Mouse (Mus musculus) ES-E14 (cell line): Measurements from ENCODE around the gene Adamts16. TPM values are rescaled to one million over a fixed set of nuclear protein-coding genes. Genes with fewer than 3 reads are reported as not detected.
"Not testable (repeated sequence)": the region's sequence is repeated elsewhere in the genome, so short reads cannot be mapped to it uniquely, and the experiment has no call there.

ENCODE experiments used
- DNase-seq: peaks from one replicate; pipeline ENCODE4 v3.0.0-alpha.2; 2013; ENCODE audit warnings: low read depth, low spot score
- H3K27ac ChIP-seq: 2 replicates; pipeline ENCODE4 v1.5.1; 2012; ENCODE audit warnings: low read depth, mild to moderate bottlenecking, low read length, moderate library complexity, mixed read lengths; ENCODE audit not compliant: poor library complexity, insufficient read depth, severe bottlenecking
- H3K36me3 ChIP-seq: 2 replicates; pipeline ENCODE4 v1.6.1; 2012; ENCODE audit warnings: mild to moderate bottlenecking, low read length, moderate library complexity, mixed read lengths; ENCODE audit not compliant: control insufficient read depth, poor library complexity, insufficient read depth, severe bottlenecking
- H3K4me1 ChIP-seq, 2 experiments: fragments of 150-350 bp in 1 of 2; sonication (generic) in 1 of 2; 2 replicates each; pipeline ENCODE4 v1.6.1; 2012; ENCODE audit warnings: low read length in 2 of 2, mild to moderate bottlenecking in 1 of 2, mixed read lengths in 1 of 2; ENCODE audit not compliant: control insufficient read depth in 2 of 2, insufficient read depth in 2 of 2, poor library complexity in 1 of 2
- H3K4me3 ChIP-seq, 2 experiments: fragments of 150-350 bp in 1 of 2; sonication (generic) in 1 of 2; 2 replicates each; pipeline ENCODE4 v1.5.1; 2012; ENCODE audit warnings: low read length in 2 of 2, low read depth in 1 of 2, mild to moderate bottlenecking in 1 of 2, mixed read lengths in 1 of 2; ENCODE audit not compliant: insufficient read depth in 1 of 2, poor library complexity in 1 of 2, severe bottlenecking in 1 of 2
- H3K9ac ChIP-seq: 2 replicates; pipeline ENCODE4 v1.6.1; 2012; ENCODE audit warnings: low read depth, mild to moderate bottlenecking, low read length, mixed read lengths; ENCODE audit not compliant: poor library complexity, insufficient read depth, severe bottlenecking
- H3K9me3 ChIP-seq: fragments of 150-350 bp; sonication (generic); 2 replicates; pipeline ENCODE4 v1.6.1; 2012; ENCODE audit warnings: low read depth, mild to moderate bottlenecking, low read length; ENCODE audit not compliant: control insufficient read depth, insufficient read depth
- CHD2 ChIP-seq: IDR thresholded peaks from 2 replicates; pipeline ENCODE4 v1.6.1; 2014; ENCODE audit warnings: mild to moderate bottlenecking, low read depth, low read length, inconsistent platforms
- HCFC1 ChIP-seq: IDR thresholded peaks from 2 replicates; pipeline ENCODE4 v1.6.1; 2012; ENCODE audit warnings: low read length, inconsistent platforms, borderline replicate concordance; ENCODE audit not compliant: insufficient read depth
- MAFK ChIP-seq: IDR thresholded peaks from 2 replicates; pipeline ENCODE4 v1.6.1; 2014; ENCODE audit warnings: mild to moderate bottlenecking, low read depth, low read length, inconsistent platforms; ENCODE audit not compliant: insufficient read depth
- ZC3H11A ChIP-seq: IDR thresholded peaks from 2 replicates; pipeline ENCODE4 v1.6.1; 2012; ENCODE audit warnings: low read depth, mild to moderate bottlenecking, inconsistent platforms, low read length, borderline replicate concordance
- ZNF384 ChIP-seq: IDR thresholded peaks from 2 replicates; pipeline ENCODE4 v1.6.1; 2012; ENCODE audit warnings: low read depth, low read length, inconsistent platforms
- in situ Hi-C, 2 experiments: fragments of 600-800 bp; cut with MboI; formaldehyde crosslinking; loops; one replicate each; pipeline ENCODE4 v1.15.1; 2025; ENCODE audit warnings: low sequenced_read_pairs in 2 of 2, inconsistent platforms in 1 of 2; ENCODE audit not compliant: unreplicated experiment in 2 of 2
- total RNA-seq: library from RNA; depleted of rRNA; stranded (reverse); fragments of 300-350 nt; gene quantifications from 2 replicates; pipeline ENCODE4 v1.2.3, GENCODE M21; 2012

Gene Adamts16
- total RNA-seq, 1 experiment: 0.13 TPM

GRCm38 (mm10) chr13:70877550-70877913 is 35.9 kb upstream of the Adamts16 start:
- no peak for DNase-seq
- TF ChIP-seq CHD2 (no peak), ZNF384 (no peak), MAFK (no peak), ZC3H11A (no peak), HCFC1 (no peak)
- in situ Hi-C loops: no loop called here
- no peak overlapping the region for H3K27ac ChIP-seq
- H3K36me3 ChIP-seq: no peaks in the 10 kb centered on the region
- H3K4me1 ChIP-seq: peaks cover 0 to 2% of the 10 kb centered on the region in 2 experiments; a peak in 2 of 4 replicates
- no peak overlapping the region for H3K9ac ChIP-seq
- no peaks in the 10 kb centered on the region for H3K9me3 ChIP-seq
- H3K4me3 ChIP-seq: no peak overlapping the region

DNA sequence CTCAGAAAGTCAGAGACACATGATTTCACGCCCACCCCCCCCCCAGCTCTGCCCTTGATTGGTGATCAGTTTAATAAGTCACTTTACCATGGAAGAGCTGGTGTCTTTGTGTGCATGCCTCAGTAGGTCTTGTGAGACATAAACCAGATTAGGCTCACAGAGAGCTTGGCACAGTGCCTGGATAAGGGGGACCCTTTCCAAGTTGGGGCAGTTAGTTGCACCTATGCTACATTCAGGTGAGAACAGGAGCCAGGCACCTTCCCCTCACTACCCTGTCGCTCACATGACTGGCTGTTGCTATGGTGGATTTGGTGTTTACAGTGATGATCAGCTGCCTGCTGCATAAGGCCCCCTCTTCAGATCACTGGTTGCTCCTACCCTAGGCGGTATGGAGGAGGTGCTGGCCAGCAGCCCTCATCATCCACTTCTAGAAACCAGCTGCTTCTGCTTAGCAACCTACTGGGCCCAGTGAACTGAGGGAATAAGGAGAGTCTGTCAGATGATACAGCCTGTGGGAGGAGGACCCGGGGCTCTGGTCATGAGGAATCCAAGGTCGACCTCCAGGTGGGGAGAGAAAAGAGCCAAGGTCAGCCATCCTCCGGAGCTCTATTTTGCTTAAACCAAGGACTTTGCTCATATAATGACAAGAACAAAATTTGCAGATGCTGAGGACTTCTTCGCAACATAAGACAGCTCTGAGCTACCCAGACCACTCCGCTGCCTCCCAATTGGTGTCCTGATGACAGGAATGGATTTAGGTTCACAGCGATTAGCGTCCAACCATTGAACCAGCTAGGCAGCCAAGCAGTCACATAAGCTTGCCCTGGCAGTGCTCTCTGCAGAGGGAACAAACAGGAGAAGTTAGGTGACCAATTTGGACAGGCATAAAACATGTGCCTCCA is 35.3 kb upstream of the Adamts16 start:
- DNase-seq: no peak
- no peak overlapping the region for H3K4me3 ChIP-seq

DNA sequence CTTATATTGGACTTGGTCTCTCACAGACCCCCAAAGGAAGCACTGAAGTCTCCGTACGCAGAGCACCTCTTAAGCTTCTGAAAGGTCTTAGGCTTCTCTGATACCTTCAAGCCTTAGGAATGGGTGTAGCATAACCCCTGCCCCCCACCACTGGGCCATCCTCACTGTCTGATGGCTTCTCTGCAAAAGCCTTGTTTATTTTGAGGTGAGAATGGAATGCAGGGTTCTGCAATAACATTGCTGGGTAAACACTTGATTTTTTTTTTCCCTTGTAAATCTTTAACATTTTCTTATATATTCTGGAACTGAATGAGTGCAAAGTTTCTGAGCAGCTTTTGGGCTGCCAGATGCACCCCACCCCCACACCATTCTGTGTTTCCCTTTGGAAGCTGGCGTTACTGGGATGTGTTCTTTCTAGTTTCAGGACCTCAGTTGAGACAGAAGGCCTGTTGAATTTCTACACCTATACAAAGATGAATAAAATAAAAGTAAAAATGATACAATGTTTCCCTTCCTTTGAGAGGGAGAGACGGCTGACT is 33.9 kb upstream of the Adamts16 start:
- in situ Hi-C loops: no loop called here

More for the DNA sequence above, 35.3 kb upstream of the Adamts16 start:
- no peak overlapping the region for H3K27ac ChIP-seq
- no peaks in the 10 kb centered on the region for H3K36me3 ChIP-seq
- no peak overlapping the region for H3K9ac ChIP-seq
- H3K9me3 ChIP-seq: no peaks in the 10 kb centered on the region
- no peak for TF ChIP-seq ZC3H11A
- TF ChIP-seq ZNF384: no peak
- TF ChIP-seq CHD2: no peak
- TF ChIP-seq HCFC1: no peak
- TF ChIP-seq MAFK: no peak
- in situ Hi-C loops: no loop called here
- peaks cover 0 to 2% of the 10 kb centered on the region in 2 experiments; a peak in 2 of 4 replicates for H3K4me1 ChIP-seq

GRCm38 (mm10) chr13:70874741-70875140 is 33.1 kb upstream of the Adamts16 start:
- H3K9ac ChIP-seq: no peak overlapping the region
- in situ Hi-C loops: no loop called here
- no peak overlapping the region for H3K27ac ChIP-seq
- no peak for TF ChIP-seq ZC3H11A
- TF ChIP-seq MAFK: no peak
- TF ChIP-seq HCFC1: no peak
- no peak for TF ChIP-seq CHD2
- no peak for TF ChIP-seq ZNF384
- H3K9me3 ChIP-seq: no peaks in the 10 kb centered on the region
- H3K36me3 ChIP-seq: no peaks in the 10 kb centered on the region
- peaks cover 0 to 2% of the 10 kb centered on the region in 2 experiments; a peak in 1 of 4 replicates for H3K4me1 ChIP-seq
- H3K4me3 ChIP-seq: no peak overlapping the region
- no peak for DNase-seq

More for the DNA sequence above, 33.9 kb upstream of the Adamts16 start:
- H3K4me1 ChIP-seq: peaks cover 0 to 2% of the 10 kb centered on the region in 2 experiments; a peak in 1 of 4 replicates
- H3K9me3 ChIP-seq: no peaks in the 10 kb centered on the region
- no peaks in the 10 kb centered on the region for H3K36me3 ChIP-seq
- H3K4me3 ChIP-seq: no peak overlapping the region
- H3K9ac ChIP-seq: no peak overlapping the region
- no peak overlapping the region for H3K27ac ChIP-seq
- no peak for DNase-seq
- TF ChIP-seq ZNF384 (no peak), ZC3H11A (no peak), MAFK (no peak), CHD2 (no peak), HCFC1 (no peak)

GRCm38 (mm10) chr13:70873851-70874250 is 32.2 kb upstream of the Adamts16 start:
- H3K9me3 ChIP-seq, H3K36me3 ChIP-seq, DNase-seq, H3K27ac ChIP-seq, in situ Hi-C loops, H3K4me3 ChIP-seq, H3K9ac ChIP-seq, H3K4me1 ChIP-seq: not testable (repeated sequence)
